Mouse (Mus musculus): ENCODE results near the gene Fezf1.

The Fezf1 gene

GRCm38 (mm10) chr6:23246790-23247511 is 1.2 kb downstream of the Fezf1 start:
- no peak for DNase-seq

DNA sequence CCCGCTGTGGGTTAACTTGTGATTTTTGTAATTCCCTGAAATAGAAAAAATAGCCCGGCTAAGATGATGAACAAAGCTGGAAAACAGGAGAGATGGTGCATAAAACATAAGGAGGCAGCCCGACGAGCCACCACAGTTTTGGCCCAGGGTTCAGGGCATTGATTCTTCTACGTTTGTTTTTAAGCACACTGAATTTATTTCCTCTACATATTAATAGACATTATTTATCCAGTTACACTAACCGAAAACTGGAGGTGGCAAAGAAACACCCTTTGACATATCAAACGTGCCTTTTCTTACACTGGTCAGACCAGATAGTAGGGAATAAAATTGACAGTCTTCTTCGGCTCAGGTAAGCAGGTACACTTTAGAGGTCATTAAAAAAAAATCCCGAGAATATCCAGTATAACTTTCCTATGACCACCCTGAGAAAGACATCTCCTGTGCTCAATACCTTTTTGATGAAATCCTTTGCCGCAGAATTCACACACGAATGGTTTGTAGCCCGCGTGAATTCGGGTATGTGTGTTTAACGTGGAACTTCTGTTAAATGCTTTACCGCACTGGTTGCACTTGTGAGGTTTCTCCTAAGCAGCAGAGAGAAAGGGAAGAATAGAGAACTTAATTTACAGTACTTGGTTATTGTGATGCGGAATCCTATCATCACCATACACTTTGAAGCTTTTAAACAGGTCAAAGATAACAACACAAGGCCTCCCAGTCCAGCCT is 1.9 kb downstream of the Fezf1 start:
- no peak for DNase-seq

DNA sequence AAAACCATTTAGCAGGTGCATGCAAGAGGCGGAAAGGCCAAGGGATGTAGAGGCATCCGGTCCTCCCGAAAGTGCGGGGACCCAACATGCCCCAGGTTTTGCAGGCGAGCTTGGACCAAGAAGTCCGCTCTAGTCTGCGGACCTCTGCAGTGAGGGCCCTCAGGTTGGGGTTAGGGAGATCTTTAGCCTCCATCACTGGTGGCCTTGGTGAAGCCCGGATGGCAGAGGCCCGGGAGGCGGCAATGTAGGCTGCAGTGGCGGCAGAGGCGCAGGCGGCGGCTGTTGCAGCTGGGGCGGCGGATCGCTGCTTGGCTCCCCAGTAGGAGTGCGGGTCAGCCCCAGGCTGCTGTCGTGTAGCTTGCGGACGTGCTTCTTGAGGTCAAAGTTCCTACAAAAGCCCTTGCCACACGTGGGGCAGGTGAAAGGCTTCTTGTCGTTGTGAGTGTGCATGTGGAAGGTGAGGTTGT is 2.6 kb downstream of the Fezf1 start:
- DNase-seq = no peak

DNA sequence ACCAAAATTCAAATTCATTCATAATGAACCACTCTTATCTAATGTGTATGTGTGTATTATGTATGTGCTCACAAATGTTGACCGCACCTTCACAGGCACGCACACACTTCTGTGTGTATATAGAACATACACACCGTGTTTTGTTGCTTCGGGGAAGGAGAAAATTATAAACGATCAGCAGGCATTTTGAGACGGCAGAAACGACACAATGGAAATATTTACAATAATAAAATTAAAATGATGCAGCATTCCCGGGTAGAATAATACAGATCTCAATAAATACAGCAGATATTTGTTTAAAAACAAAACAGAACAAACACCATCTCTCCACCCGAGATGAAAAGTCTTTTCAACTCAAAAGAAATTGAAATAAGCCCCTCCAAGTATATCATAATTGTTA is 3.0 kb downstream of the Fezf1 start:
- no peak for DNase-seq

GRCm38 (mm10) chr6:23243821-23244760 is 4.1 kb downstream of the Fezf1 start:
- DNase-seq = peak; percentile 64

DNA sequence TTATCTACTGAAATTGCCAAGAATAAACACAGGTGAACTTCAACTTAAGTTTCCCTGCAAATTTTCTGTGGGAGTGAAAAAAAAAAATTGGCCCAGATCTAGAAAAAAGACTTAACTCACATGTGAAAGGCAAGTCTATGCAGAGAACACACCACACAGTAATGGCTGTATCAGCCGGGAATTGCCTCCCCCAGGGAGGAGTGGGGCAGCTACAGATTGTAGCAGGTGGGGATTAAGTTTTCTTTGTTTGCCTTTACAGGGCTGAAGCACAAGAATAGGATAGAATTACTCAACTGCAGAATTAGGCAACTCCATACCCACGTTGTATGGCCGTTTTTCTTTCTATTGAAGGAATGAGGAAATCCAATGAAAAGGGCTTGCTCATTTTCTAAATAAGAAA is 36.7 kb downstream of the Fezf1 start:
- no peak for DNase-seq

GRCm38 (mm10) chr6:23207791-23208190 is 40.4 kb downstream of the Fezf1 start:
- no peak for DNase-seq

GRCm38 (mm10) chr6:23202630-23203029 is 45.5 kb downstream of the Fezf1 start:
- DNase-seq = no peak
